Mouse (Mus musculus) embryonic fibroblast, embryonic 13.5 days (primary cell): Measurements from ENCODE around the gene Gpr180.

Source experiments
- CTCF ChIP-seq: IDR thresholded peaks from 2 replicates; pipeline ENCODE4 v1.5.1; 2011; ENCODE audit warnings: mild to moderate bottlenecking, control low read depth, low read length, moderate library complexity, borderline replicate concordance; ENCODE audit not compliant: insufficient read depth
- POLR2A ChIP-seq: IDR thresholded peaks from 2 replicates; pipeline ENCODE4 v1.6.1; 2011; ENCODE audit warnings: low read depth, mild to moderate bottlenecking, control low read depth, low read length, moderate library complexity

GRCm38 (mm10) chr14:118136744-118137452, at the start of gene Gpr180:
- TF ChIP-seq CTCF (no peak), POLR2A (peak; percentile 82)
